Mouse (Mus musculus) myocyte (in vitro differentiated cells): ENCODE measurements around the gene Gcnt3.

ENCODE experiments used
- E2F4 ChIP-seq: IDR thresholded peaks from one replicate; pipeline ENCODE4 v1.6.1; 2011; ENCODE audit warnings: mild to moderate bottlenecking, control low read depth, moderate library complexity; ENCODE audit not compliant: insufficient read depth
- POLR2A ChIP-seq: IDR thresholded peaks from one replicate; pipeline ENCODE4 v1.6.1; 2011; ENCODE audit warnings: low read depth, mild to moderate bottlenecking, control low read depth, moderate library complexity; ENCODE audit not compliant: insufficient read length
- USF1 ChIP-seq: IDR thresholded peaks from one replicate; pipeline ENCODE4 v1.6.1; 2011; ENCODE audit warnings: low read depth, mild to moderate bottlenecking, control low read depth, moderate library complexity

GRCm38 (mm10) chr9:69989303-69990121, 48.4 kb downstream of the Gcnt3 start, which contains the start of gene Bnip2:
- peak; percentile 19 for TF ChIP-seq E2F4
- peak; percentile 84 for TF ChIP-seq POLR2A
- no peak for TF ChIP-seq USF1
